Mouse (Mus musculus): ENCODE results near the gene Gm38655. TPM values are rescaled to one million over a fixed set of nuclear protein-coding genes. Genes with fewer than 3 reads are reported as not detected.

The Gm38655 gene
- total and polyA plus RNA-seq, 3 experiments, result not detected

DNA sequence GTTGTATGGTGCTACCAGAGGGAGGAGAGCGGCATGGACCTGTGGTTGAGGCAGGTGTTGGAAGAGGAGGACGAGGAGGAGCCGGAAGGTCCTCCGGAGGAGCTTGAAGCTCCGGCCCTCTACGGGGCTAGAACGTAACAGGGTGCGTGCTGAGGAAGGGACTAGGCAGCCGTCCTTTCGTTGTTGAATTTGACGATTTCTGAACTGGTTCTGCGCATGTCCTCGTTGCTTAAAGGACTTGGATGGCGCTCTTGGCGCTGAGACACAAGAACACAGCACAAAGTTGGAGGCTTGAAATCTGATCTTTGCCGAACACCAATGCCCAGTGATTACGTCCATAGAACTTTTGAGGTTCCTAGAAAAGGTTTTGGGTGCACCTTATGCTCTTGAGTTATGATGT lies 9.7 kb upstream of the Gm38655 start:
- no peak overlapping the region; the same call in 1 of the 2 replicates for H3K27ac ChIP-seq (ENCODE audit: insufficient read depth, low read depth)
- peaks cover 0 to 18% of the 10 kb centered on the region in 2 experiments for H3K36me3 ChIP-seq (replicated peaks in 1 of 2; ENCODE audit: control insufficient read depth in 1 of 2, insufficient read depth in 1 of 2, low read length in 1 of 2)
- H3K27me3 ChIP-seq (replicated peaks), result peaks cover 17% of the 10 kb centered on the region
- dilution Hi-C loops (cut with MboI; ENCODE audit: extremely low pct_ligation_motif_present, extremely low pct_unique_long_range_greater_than_20kb, low sequenced_read_pairs), result no loop called here
- peak overlapping the region; percentile 71 for H3K9ac ChIP-seq (ENCODE audit: insufficient read depth, low read depth)
- peak; percentile 45; the same call in 1 of the 2 replicates for TF ChIP-seq NRF1 (IDR thresholded peaks at IDR 0.05; ENCODE audit: low read depth, low read length)
- TF ChIP-seq ZC3H11A (IDR thresholded peaks at IDR 0.05; ENCODE audit: low read depth, low read length), result no peak
- no peaks in the 10 kb centered on the region for H3K9me3 ChIP-seq (replicated peaks; ENCODE audit: low read length)
- DNase-seq (ENCODE audit: extremely low read depth), result no peak
- peak overlapping the region; percentile 88 to 94 (median 89) for H3K4me3 ChIP-seq (replicated peaks in 1 of 3; ENCODE audit: low read depth in 2 of 3, low read length in 2 of 3, poor library complexity in 1 of 3)
- peaks cover 24% of the 10 kb centered on the region for H3K79me2 ChIP-seq (replicated peaks; ENCODE audit: control insufficient read depth, extremely low read depth, insufficient read depth, poor library complexity, severe bottlenecking)
- peaks cover 4 to 42% of the 10 kb centered on the region in 2 experiments; a peak in 3 of 4 replicates for H3K4me1 ChIP-seq (ENCODE audit: control insufficient read depth in 1 of 2, insufficient read depth in 2 of 2)
- peak overlapping the region; percentile 95 for H3K4me2 ChIP-seq (ENCODE audit: insufficient read depth, low read depth, poor library complexity, severe bottlenecking)
- in situ Hi-C loops (cut with MboI; ENCODE audit: low pct_ligation_motif_present, low pct_unique_long_range_greater_than_20kb, low sequenced_read_pairs), result loop anchor here (10.0 kb wide), 1 partner anchor 90 kb away; the partner anchor contains the start of gene Ube2i

- H3K4me2 ChIP-seq (ENCODE audit: insufficient read depth, low read depth, poor library complexity, severe bottlenecking), result peak within 1 kb of the TSS; percentile 95
- H3K4me1 ChIP-seq (ENCODE audit: control insufficient read depth in 1 of 2, insufficient read depth in 2 of 2), result peaks cover 4 to 35% of the 10 kb centered on the region in 2 experiments; a peak in 3 of 4 replicates
- H3K9ac ChIP-seq (ENCODE audit: insufficient read depth, low read depth), result peak within 1 kb of the TSS; percentile 95
- peak within 1 kb of the TSS; percentile 89 to 94 (median 94) for H3K4me3 ChIP-seq (replicated peaks in 1 of 3; ENCODE audit: low read depth in 2 of 3, low read length in 2 of 3, poor library complexity in 1 of 3)
- peak within 1 kb of the TSS; percentile 52 for H3K27ac ChIP-seq (ENCODE audit: insufficient read depth, low read depth)
- H3K79me2 ChIP-seq (replicated peaks; ENCODE audit: control insufficient read depth, extremely low read depth, insufficient read depth, poor library complexity, severe bottlenecking), result peaks cover 22% of the 10 kb centered on the region
- H3K9me3 ChIP-seq (replicated peaks; ENCODE audit: low read length), result no peaks in the 10 kb centered on the region
- dilution Hi-C loops (cut with MboI; ENCODE audit: extremely low pct_ligation_motif_present, extremely low pct_unique_long_range_greater_than_20kb, low sequenced_read_pairs), result no loop called here
- in situ Hi-C loops (cut with MboI; ENCODE audit: low pct_ligation_motif_present, low pct_unique_long_range_greater_than_20kb, low sequenced_read_pairs), result loop anchor here (10.0 kb wide), 1 partner anchor 91 kb away; the partner anchor contains the start of gene Ube2i
- H3K36me3 ChIP-seq (replicated peaks in 1 of 2; ENCODE audit: control insufficient read depth in 1 of 2, insufficient read depth in 1 of 2, low read length in 1 of 2), result peaks cover 0 to 18% of the 10 kb centered on the region in 2 experiments
- H3K27me3 ChIP-seq (replicated peaks), result peaks cover 23% of the 10 kb centered on the region
- DNase-seq (ENCODE audit: extremely low read depth), result peak; percentile 99
- no peak for TF ChIP-seq EP300 (IDR thresholded peaks at IDR 0.05; ENCODE audit: low read length)
- peak; percentile 99 for TF ChIP-seq HCFC1 (IDR thresholded peaks at IDR 0.05; ENCODE audit: low read depth, low read length)
- TF ChIP-seq E2F4 (IDR thresholded peaks at IDR 0.05; ENCODE audit: insufficient replicate concordance, low read depth, low read length), result 0 out of 2 replicates have a peak, but pooled peaks have one; percentile 20
- TF ChIP-seq ZC3H11A (IDR thresholded peaks at IDR 0.05; ENCODE audit: low read depth, low read length), result no peak
- no peak for TF ChIP-seq CHD1 (IDR thresholded peaks at IDR 0.05; ENCODE audit: low read depth, low read length)
- TF ChIP-seq ETS1 (conservative IDR thresholded peaks at IDR 0.05; ENCODE audit: low read depth, low read length), result peak; percentile 40; the same call in 1 of the 2 replicates
- TF ChIP-seq BHLHE40 (IDR thresholded peaks at IDR 0.05; ENCODE audit: low read depth, low read length), result peak; percentile 87
- TF ChIP-seq TBP (conservative IDR thresholded peaks at IDR 0.05; ENCODE audit: low read depth, low read length), result peak; percentile 84
- no peak for TF ChIP-seq USF2 (conservative IDR thresholded peaks at IDR 0.05; ENCODE audit: low read depth, low read length)
- no peak for TF ChIP-seq MAFK (IDR thresholded peaks at IDR 0.05; ENCODE audit: insufficient replicate concordance, low read length)
- peak; percentile 99 for TF ChIP-seq MYC (IDR thresholded peaks at IDR 0.05; ENCODE audit: low read depth, low read length)
- peak; percentile 83; the same call in 1 of the 2 replicates for TF ChIP-seq MEF2A (IDR thresholded peaks at IDR 0.05; ENCODE audit: borderline replicate concordance, low read depth, low read length)
- TF ChIP-seq MXI1 (IDR thresholded peaks at IDR 0.05; ENCODE audit: low read depth, low read length), result peak; percentile 98
- peak; percentile 97 for TF ChIP-seq KAT2A (IDR thresholded peaks at IDR 0.05; ENCODE audit: insufficient replicate concordance, low read length)
- TF ChIP-seq POLR2AphosphoS2 (IDR thresholded peaks at IDR 0.05; ENCODE audit: low read depth, low read length), result peak; percentile 89; the same call in 1 of the 2 replicates
- peak; percentile 96 for TF ChIP-seq ELF1 (IDR thresholded peaks at IDR 0.05; ENCODE audit: low read depth, low read length)
- no peak for TF ChIP-seq PAX5 (IDR thresholded peaks at IDR 0.05; ENCODE audit: low read length)
- TF ChIP-seq ZKSCAN1 (IDR thresholded peaks at IDR 0.05; ENCODE audit: borderline replicate concordance, low read depth, low read length), result no peak; the same call in 1 of the 2 replicates
- no peak for TF ChIP-seq RAD21 (IDR thresholded peaks at IDR 0.05; ENCODE audit: low read depth, low read length)
- TF ChIP-seq CTCF (conservative IDR thresholded peaks at IDR 0.05 in 1 of 2, IDR thresholded peaks at IDR 0.05 in 1 of 2; ENCODE audit: low read depth in 2 of 2, low read length in 2 of 2), result no peak
- no peak for TF ChIP-seq MAZ (IDR thresholded peaks at IDR 0.05; ENCODE audit: low read depth, low read length)
- TF ChIP-seq SIN3A (IDR thresholded peaks at IDR 0.05; ENCODE audit: low read length), result peak; percentile 99
- TF ChIP-seq CHD2 (IDR thresholded peaks at IDR 0.05; ENCODE audit: low read length), result peak; percentile 42; the same call in 1 of the 2 replicates
- TF ChIP-seq SMC3 (IDR thresholded peaks at IDR 0.05; ENCODE audit: low read depth, low read length), result no peak
- no peak for TF ChIP-seq USF1 (IDR thresholded peaks at IDR 0.05; ENCODE audit: low read depth, low read length)
- peak; percentile 56; the same call in 1 of the 2 replicates for TF ChIP-seq IRF4 (IDR thresholded peaks at IDR 0.05; ENCODE audit: low read depth, low read length)
- TF ChIP-seq NELFE (IDR thresholded peaks at IDR 0.05; ENCODE audit: low read depth, low read length), result peak; percentile 98
- TF ChIP-seq ZNF384 (IDR thresholded peaks at IDR 0.05; ENCODE audit: low read depth, low read length), result no peak
- peak; percentile 41; the same call in 1 of the 2 replicates for TF ChIP-seq NRF1 (IDR thresholded peaks at IDR 0.05; ENCODE audit: low read depth, low read length)
- TF ChIP-seq JUND (conservative IDR thresholded peaks at IDR 0.05; ENCODE audit: low read depth, low read length), result 0 out of 2 replicates have a peak, but pooled peaks have one; percentile 8
- TF ChIP-seq JUN (IDR thresholded peaks at IDR 0.05; ENCODE audit: insufficient read depth, low read depth, low read length), result no peak
Observed at GRCm38 (mm10) chr17:25184129-25184691, 8.9 kb upstream of the Gm38655 start, which contains the start of gene BC003965. Gene BC003965, plus strand, starts transcription at chr17:25184554.

Data from CH12.LX (cell line).